Mouse (Mus musculus): Measurements from ENCODE around the gene Vamp4.

The Vamp4 gene

DNA sequence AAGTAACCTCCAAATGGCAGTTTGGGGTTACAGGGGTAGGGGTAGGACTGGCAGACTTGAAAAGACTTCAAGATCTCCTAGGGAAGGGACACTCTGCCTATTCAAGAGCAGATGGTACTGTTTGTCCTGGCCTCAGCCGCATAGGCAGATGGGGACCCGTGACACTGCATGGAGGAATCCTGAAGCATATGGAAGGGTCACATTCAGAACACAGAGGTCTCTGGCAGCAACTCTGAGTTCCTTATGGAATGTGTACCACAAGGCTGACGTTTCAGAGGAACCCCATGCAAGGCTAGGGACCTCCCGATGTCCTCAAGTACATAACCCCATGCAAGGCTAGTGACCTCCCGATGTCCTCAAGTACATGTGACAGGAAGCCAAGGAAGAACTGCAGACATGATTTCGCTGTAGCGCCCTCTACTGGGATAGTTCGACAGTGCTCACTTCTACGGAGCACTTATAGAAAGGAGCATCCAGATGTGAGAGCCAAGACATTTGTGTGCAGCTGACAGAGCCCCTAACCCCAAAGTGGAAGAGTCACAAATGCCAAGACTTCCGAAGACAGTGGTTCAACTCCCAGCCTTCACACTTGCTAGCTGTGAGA is 75.9 kb downstream of the Vamp4 start:
- no peak for DNase-seq (ENCODE audit: low read depth, low spot score)

DNA sequence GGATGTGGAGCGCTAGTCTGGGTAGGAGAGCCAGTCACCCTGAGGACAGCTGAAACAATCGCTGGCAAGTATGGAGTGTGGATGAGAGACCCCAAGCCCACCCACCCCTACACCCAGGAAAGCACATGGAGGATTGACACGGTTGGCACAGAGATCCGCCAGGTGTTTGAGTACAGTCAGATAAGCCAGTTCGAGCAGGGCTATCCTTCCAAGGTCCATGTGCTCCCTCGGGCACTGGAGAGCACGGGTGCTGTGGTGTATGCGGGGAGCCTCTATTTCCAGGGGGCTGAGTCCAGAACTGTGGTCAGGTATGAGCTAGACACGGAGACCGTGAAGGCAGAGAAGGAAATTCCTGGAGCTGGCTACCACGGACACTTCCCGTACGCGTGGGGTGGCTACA is 78.1 kb downstream of the Vamp4 start:
- DNase-seq (ENCODE audit: low read depth, low spot score), result no peak

Data from embryo, embryonic 11.5 days (tissue).